Mouse (Mus musculus) ZHBTc4 (cell line): ENCODE measurements at regions not wholly inside any gene's neighbourhood (a gene's known extent, or its start where the extent isn't known, plus 50 kb on each side); places are given as distances from the start of the nearest gene placed in this dataset.
"Not testable (repeated sequence)": the region's sequence is repeated elsewhere in the genome, so short reads cannot be mapped to it uniquely, and the experiment has no call there.

Experiments used
- DNase-seq: peaks from one replicate; pipeline ENCODE4 v3.0.0-alpha.2; 2011; ENCODE audit warnings: low read depth, low spot score

DNA sequence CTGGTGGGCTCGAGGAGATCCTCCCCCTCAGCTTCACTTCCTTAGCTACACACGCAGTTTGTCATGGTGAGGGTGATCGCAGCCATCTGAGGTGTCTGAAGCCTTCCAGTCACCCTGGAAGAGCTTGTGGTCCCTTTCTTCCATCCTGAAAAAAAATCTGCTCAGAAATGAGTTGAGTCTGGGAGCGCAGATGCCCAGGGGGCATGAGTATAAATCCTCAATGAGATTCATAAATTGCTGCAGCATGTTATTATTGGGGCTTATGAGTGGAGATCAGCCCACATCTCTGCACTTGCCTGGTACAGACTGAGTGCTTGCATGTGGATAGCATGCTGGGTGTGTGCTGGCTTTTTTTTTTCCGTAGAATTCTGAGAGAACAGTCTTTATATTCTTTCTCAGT, 247.6 kb downstream of the Enc1 start:
- peak; percentile 75 for DNase-seq

DNA sequence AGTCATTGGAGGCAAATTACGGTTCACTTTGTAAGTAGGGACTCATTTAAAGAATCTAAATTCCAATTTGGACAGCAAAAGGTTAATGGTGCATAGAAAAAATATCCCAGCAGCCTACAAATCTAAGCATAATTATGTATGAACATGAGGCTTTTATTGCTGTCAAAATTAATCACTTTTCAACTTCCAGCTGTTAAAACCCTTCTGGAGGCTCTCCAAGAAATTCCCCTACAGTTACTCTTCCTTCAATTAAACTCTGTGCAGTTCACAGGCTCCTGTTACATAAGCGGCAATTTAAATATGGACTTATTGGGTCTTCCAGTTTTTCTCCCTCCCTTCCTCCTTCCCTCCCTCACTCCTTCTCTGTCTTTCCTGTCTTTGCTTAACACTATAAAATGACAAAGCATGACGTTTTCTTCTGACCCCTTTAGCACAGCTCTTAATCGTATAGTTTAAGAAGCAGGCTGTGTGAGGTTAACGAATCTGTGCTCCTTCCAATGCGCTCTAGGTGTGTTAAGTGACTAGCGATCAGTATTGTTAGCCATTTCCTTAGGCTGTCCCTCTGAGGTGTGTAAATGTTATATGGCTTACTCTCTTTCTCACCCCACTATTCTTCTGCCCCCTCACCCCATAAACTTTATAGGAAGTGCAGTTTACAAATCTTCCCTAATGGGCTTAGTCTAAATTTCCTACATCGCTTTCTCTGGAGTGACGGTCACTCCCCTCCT, 247.0 kb downstream of the Enc1 start:
- DNase-seq, result no peak

GRCm38 (mm10) chr13:97486490-97486889, 245.6 kb downstream of the Enc1 start:
- peak; percentile 64 for DNase-seq

DNA sequence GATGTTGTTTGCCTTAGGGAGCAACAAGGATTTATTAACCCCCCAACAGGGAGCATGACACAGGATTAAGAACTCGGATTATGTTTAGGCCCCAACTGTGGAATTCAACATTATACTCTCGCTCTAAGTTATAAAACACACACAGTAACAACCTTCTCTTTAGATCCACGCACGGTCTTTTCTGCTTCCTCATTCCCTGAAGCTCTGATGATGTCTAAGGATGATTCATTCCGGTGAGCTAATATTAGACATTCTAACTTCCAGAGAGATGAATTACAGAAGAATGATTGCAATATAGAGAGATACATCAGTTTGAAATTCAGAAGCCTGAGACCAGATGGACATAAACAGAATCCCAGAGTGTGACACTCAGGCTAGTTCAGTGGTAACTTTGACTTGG, 245.0 kb downstream of the Enc1 start:
- DNase-seq, result no peak

DNA sequence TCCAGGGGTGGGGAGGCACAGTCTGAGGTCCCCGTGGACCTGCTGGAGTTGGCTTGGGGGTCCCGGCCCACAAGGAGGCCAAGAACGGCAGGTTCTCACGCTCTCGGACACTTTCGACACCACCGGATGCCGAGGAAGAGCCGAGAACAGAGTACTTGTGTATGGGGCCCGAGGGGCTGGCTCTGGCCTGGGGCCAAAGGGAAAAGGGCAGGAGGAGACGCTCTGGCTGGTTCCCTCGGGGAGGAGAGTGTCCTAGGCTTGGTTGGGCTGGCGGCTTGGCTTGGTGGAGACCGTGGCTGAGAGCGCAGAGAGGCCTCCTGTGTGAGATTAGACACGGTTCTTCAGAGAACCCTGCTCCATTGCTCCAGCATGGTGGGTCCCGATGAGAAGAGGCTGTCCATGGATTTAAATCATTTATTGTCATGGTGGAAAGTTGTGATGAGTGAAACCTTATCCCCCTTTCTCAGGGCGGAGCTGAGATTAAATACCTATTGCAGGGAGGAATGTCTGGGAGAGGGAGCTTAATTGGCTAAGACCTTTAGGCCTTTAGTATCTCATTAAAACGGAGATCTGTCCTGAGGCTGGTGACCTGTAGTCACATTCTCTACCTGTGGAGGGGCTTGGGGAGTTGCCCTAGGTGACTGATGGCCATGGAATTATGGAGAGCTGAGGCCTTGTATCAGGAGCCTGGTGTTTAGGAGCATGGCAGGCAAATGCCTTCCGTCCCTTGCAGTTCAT, 244.1 kb downstream of the Enc1 start:
- peak; percentile 86 for DNase-seq

- DNase-seq, result peak; percentile 43
These were observed 242.8 kb downstream of the Enc1 start for GRCm38 (mm10) chr13:97483681-97484080.

- DNase-seq, result peak; percentile 95
These were observed 241.6 kb downstream of the Enc1 start for GRCm38 (mm10) chr13:97482439-97482946.

- peak; percentile 57 for DNase-seq
These were observed 240.4 kb downstream of the Enc1 start for GRCm38 (mm10) chr13:97481259-97481658.

GRCm38 (mm10) chr13:97479066-97479586, 238.2 kb downstream of the Enc1 start:
- no peak for DNase-seq

GRCm38 (mm10) chr13:97473971-97474365, 233.1 kb downstream of the Enc1 start:
- no peak for DNase-seq

DNA sequence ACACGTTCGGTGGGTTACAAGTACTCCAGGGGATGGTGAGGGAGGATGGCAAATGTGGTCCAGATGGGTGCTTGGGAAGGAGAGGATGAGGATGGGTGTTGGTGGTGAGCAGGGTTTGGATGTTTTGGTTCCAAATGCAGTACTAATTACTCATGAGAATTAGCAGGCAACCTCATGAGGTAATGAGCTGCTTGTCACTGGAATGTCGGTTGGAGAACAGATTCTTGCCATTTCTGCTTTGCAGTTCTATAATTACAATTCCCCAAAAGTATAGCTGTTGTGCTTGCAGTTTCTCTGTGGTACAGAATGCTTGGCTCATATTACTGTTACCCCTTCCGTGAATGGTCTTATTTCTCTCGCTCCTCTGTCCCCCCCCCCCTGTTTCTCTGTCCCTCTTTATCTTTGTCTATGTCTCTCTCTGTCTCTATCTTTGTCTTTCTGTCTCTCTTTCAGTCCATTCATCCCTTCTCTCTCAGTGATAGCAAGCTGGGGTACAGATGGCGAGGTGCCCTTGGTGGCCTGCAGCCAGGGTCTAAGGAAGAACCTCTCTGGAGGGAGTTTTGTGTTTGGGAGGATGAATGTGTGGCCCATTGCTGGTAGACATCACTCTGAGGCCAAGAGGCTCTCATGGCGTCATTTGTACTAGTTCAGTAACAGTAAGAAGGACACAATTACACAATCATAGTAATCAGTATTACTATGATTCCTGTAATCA, 232.5 kb downstream of the Enc1 start:
- DNase-seq, result no peak

GRCm38 (mm10) chr13:97469999-97470398, 229.1 kb downstream of the Enc1 start:
- DNase-seq, result peak; percentile 78

DNA sequence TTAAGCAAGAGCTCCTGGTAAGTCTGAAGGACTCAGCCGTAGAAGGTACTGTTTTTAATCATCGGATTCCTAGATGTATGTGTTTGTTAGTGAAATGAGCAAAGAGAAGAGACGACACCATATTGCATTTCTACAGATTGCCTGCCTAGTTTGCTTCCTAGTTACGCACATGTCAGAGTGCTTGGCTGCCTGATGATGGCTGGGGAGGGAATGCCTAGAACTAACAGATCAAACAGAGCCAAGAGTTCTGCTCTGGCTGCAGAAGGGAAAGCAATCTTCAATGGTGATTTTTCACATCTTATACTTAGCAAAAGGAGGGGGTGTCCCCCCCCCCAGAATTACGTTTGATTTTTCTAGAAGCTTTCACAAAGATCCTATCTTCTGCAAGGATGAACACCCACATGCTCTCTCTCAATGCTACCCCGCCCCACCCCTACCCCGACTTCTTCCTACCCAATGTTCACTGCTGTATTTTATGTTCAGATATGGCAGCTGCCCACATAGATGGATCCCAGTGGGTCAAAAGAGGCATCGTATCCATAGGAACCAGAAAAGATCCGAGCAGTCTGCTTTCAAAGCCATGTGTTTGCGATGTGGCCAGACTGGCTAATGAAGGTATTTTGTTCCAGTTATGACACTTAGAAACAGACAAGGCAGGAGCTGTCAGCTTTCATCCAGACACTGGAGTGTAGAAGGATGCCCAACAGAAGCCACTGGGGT, 228.1 kb downstream of the Enc1 start:
- DNase-seq, result no peak

- not testable (repeated sequence) for DNase-seq
These were observed 225.7 kb downstream of the Enc1 start for GRCm38 (mm10) chr13:97466585-97466984.

DNA sequence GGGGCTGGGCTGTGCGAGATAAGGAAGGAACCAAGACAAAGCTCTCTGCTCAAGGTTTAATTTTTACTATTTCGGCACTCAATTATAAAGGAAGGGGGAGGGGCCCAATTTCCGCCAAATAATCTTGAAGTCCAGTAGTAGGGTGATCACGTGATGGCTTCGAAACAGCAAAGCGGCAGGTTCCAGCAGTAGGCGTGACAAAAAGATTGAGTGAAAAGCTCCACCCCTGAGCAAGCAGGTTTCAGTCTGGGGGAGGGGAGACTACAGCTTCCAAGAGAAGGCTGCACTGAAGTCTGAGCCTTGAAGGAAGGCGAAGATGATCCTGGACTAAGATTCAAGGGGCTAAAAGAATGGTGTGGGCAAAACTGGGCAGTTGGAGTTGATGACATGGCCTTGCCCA, 222.9 kb downstream of the Enc1 start:
- DNase-seq, result peak; percentile 78

- DNase-seq, result no peak
These were observed 222.0 kb downstream of the Enc1 start for GRCm38 (mm10) chr13:97462884-97463235.

DNA sequence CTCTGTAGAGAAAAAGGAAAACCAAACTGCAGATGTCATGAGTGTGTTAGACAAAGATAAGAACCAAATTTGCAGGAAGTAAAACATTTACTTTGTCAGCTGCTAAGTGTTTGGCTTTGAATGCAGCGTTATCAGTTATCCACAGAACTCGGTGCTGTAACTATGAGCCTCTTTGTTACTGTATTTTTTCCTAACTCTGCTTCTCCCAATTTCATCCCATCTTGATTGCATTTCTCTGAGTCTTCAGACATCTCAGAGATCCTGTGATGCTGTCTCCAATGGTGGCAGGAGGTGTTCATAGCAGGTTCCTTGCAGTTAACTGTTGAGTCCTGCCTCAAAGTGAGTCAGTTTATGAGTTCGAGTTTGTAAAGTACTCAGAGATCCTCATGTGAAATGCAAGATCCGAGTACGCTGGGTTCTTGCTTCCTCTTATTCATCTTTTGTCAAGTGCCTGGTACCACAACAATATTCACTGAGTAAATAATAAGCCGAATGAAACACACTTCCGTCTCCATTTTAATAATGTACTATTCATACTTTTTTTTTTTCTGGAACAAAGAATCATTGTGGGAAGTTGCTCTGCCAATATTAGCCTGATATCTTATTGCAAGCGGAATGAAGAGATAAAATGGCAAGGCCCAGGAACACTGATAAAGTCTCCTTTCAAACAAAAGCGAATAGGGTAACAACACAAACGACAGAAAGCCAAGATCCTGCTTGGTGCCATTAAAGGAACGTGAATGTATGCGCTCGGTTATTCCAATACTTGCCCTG, 221.4 kb downstream of the Enc1 start:
- no peak for DNase-seq

- DNase-seq, result no peak
These were observed 220.3 kb downstream of the Enc1 start for GRCm38 (mm10) chr13:97461207-97461606.

GRCm38 (mm10) chr13:97459106-97459505, 218.2 kb downstream of the Enc1 start:
- no peak for DNase-seq

DNA sequence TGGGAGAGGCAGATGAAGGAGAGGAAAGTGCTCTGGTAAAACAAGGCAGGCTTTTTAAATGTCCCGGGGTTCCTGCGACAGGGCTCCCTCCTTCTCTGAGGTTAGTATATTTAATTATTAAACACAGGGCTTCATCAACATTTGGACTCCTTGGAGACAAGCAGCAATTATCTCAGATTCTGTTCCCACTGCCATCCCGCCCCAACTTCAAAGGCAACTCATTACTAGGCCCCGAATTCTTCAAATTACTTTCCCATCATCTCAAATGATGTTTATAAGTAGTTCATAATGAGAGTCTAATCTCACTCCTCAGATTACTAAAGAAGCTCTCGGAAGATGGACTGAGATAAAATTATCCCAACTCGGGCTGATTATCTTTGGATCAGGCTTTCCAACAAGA, 215.1 kb downstream of the Enc1 start:
- no peak for DNase-seq

- peak; percentile 83 for DNase-seq
These were observed 213.8 kb downstream of the Enc1 start for GRCm38 (mm10) chr13:97454715-97455114.
